Mouse (Mus musculus) gastrocnemius, postnatal 10 days (tissue): ENCODE results near the gene Ankrd23. TPM values are rescaled to one million over a fixed set of nuclear protein-coding genes. Genes with fewer than 3 reads are reported as not detected.
"Not testable (repeated sequence)": the region's sequence is repeated elsewhere in the genome, so short reads cannot be mapped to it uniquely, and the experiment has no call there.

Experiments
- DNase-seq: peaks from one replicate; pipeline ENCODE4 v3.0.0; 2021; ENCODE audit warnings: mixed read lengths
- long read RNA-seq, 2 experiments: library from polyadenylated mRNA; stranded (forward); transcript quantifications; one replicate each; pipeline ENCODE4 v2.0.0; 2021
- total RNA-seq, 2 experiments: library from RNA; stranded (reverse); gene quantifications; 2 replicates each; pipeline ENCODE4 v1.2.3; 2021

Ankrd23 gene
- total RNA-seq = 100 to 1,000 TPM; 419 to 469 TPM
- long read RNA-seq, experiment 1, transcript Ankrd23-201 (9 exons, 1,964 nt) = major isoform, 566 of 731 reads
- long read RNA-seq, experiment 1, partial matches to known transcripts = 54 of 731 reads
- long read RNA-seq, experiment 1, other reads (novel, unspliced or antisense) = 107 of 731 reads
- long read RNA-seq, experiment 2, transcript Ankrd23-201 (9 exons, 1,964 nt) = major isoform, 462 of 594 reads
- long read RNA-seq, experiment 2, partial matches to known transcripts = 70 of 594 reads
- long read RNA-seq, experiment 2, other reads (novel, unspliced or antisense) = 60 of 594 reads

GRCm38 (mm10) chr1:36536783-36537182, at the start of gene Ankrd23:
Gene Ankrd23, minus strand, starts transcription at chr1:36536883.
- not testable (repeated sequence) for DNase-seq

- DNase-seq = no peak
Measured at GRCm38 (mm10) chr1:36586288-36586687, 49.6 kb upstream of the Ankrd23 start.

- no peak for DNase-seq
Measured at GRCm38 (mm10) chr1:36583408-36584116, 46.9 kb upstream of the Ankrd23 start.

GRCm38 (mm10) chr1:36582211-36582610, 45.5 kb upstream of the Ankrd23 start:
- DNase-seq = no peak

GRCm38 (mm10) chr1:36581260-36581659, 44.6 kb upstream of the Ankrd23 start:
- DNase-seq = no peak

GRCm38 (mm10) chr1:36580384-36581207, 43.9 kb upstream of the Ankrd23 start:
- peak; percentile 54 for DNase-seq

- peak; percentile 48 for DNase-seq
Measured at GRCm38 (mm10) chr1:36579974-36580383, 43.3 kb upstream of the Ankrd23 start.

GRCm38 (mm10) chr1:36576991-36577675, 40.5 kb upstream of the Ankrd23 start:
- no peak for DNase-seq

- no peak for DNase-seq
Measured at GRCm38 (mm10) chr1:36575347-36575746, 38.7 kb upstream of the Ankrd23 start.

GRCm38 (mm10) chr1:36574196-36574955, 37.7 kb upstream of the Ankrd23 start:
- DNase-seq = no peak

- DNase-seq = no peak
Measured at GRCm38 (mm10) chr1:36573524-36573923, 36.8 kb upstream of the Ankrd23 start.

- DNase-seq = no peak
Measured at GRCm38 (mm10) chr1:36572709-36573108, 36.0 kb upstream of the Ankrd23 start.

GRCm38 (mm10) chr1:36572140-36572700, 35.5 kb upstream of the Ankrd23 start:
- no peak for DNase-seq

- peak; percentile 29 for DNase-seq
Measured at GRCm38 (mm10) chr1:36571627-36572026, 34.9 kb upstream of the Ankrd23 start.

- no peak for DNase-seq
Measured at GRCm38 (mm10) chr1:36570320-36570719, 33.6 kb upstream of the Ankrd23 start.

- no peak for DNase-seq
Measured at GRCm38 (mm10) chr1:36569694-36570276, 33.1 kb upstream of the Ankrd23 start.

GRCm38 (mm10) chr1:36568776-36569175, 32.1 kb upstream of the Ankrd23 start:
- DNase-seq = no peak

- no peak for DNase-seq
Measured at GRCm38 (mm10) chr1:36567818-36568603, 31.3 kb upstream of the Ankrd23 start.

- no peak for DNase-seq
Measured at GRCm38 (mm10) chr1:36566425-36566824, 29.7 kb upstream of the Ankrd23 start.

GRCm38 (mm10) chr1:36564101-36564500, 27.4 kb upstream of the Ankrd23 start:
- peak; percentile 40 for DNase-seq
